Mouse (Mus musculus): ENCODE measurements at regions not wholly inside any gene's neighbourhood (a gene's known extent, or its start where the extent isn't known, plus 50 kb on each side); places are given as distances from the start of the nearest gene placed in this dataset.

GRCm38 (mm10) chr15:86794716-86795115, 580.5 kb downstream of the Tbc1d22a start:
- no peaks in the 10 kb centered on the region for H3K36me3 ChIP-seq (ENCODE audit: control insufficient read depth, insufficient read depth, low read length)
- no peak overlapping the region for H3K27ac ChIP-seq (ENCODE audit: control insufficient read depth, insufficient read depth, low read length)
- no peaks in the 10 kb centered on the region for H3K4me1 ChIP-seq (replicated peaks; ENCODE audit: control insufficient read depth, insufficient read depth, low read length)
- no peaks in the 10 kb centered on the region for H3K27me3 ChIP-seq (ENCODE audit: control insufficient read depth, insufficient read depth, low read length)
- no peak overlapping the region for H3K4me3 ChIP-seq (ENCODE audit: control insufficient read depth, insufficient read depth, low read length)
- TF ChIP-seq CTCF (IDR thresholded peaks at IDR 0.05; ENCODE audit: borderline replicate concordance, control insufficient read depth, extremely low read depth, insufficient read depth, low read length, poor library complexity) (no peak), POLR2A (IDR thresholded peaks at IDR 0.05; ENCODE audit: control insufficient read depth, extremely low read depth, insufficient read depth, low read length, poor library complexity) (no peak)
- 83% methylated on average over 3 of the region's 3 CpGs for WGBS
- no peak for DNase-seq

DNA sequence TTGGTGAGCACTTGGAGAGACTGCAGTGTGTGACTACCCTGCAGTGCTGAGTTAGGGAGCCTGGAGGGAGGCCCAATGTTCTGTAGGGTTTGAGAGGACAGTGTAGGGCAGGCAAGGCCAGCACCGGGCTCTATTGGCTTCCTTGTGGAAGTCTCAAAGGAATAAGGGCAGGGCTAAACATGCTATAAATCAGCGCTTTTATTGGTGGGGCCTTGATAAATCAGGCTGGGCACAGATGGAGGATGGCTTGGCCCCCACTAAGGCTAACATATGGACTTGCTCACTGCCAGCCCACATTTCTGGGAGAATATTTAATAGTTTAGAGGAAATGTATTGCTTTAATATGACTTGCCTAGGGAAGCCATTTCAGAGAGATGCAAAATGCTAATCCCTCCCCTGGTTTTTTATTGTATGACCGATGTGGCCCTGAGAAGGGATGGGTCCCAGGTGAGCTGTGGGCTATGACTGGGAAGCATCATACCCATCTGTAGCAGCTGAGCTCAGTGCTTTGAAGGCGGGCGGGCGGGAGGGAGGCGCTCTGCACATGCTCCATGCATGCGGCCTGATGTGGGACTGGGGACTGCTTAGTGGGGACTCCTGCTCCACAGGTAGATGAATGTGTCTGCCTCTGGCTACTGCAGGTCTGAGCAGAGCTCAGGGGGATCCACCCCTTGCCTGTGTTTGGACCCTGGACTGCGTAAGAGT, 584.4 kb downstream of the Tbc1d22a start:
- no peaks in the 10 kb centered on the region for H3K36me3 ChIP-seq (ENCODE audit: control insufficient read depth, insufficient read depth, low read length)
- no peak overlapping the region for H3K4me3 ChIP-seq (ENCODE audit: control insufficient read depth, insufficient read depth, low read length)
- H3K4me1 ChIP-seq (replicated peaks; ENCODE audit: control insufficient read depth, insufficient read depth, low read length), result no peaks in the 10 kb centered on the region
- no peak for DNase-seq
- no peak for TF ChIP-seq CTCF (IDR thresholded peaks at IDR 0.05; ENCODE audit: borderline replicate concordance, control insufficient read depth, extremely low read depth, insufficient read depth, low read length, poor library complexity)
- no peak for TF ChIP-seq POLR2A (IDR thresholded peaks at IDR 0.05; ENCODE audit: control insufficient read depth, extremely low read depth, insufficient read depth, low read length, poor library complexity)
- WGBS, result 90% methylated on average over 9 of the region's 9 CpGs
- no peaks in the 10 kb centered on the region for H3K27me3 ChIP-seq (ENCODE audit: control insufficient read depth, insufficient read depth, low read length)
- no peak overlapping the region for H3K27ac ChIP-seq (ENCODE audit: control insufficient read depth, insufficient read depth, low read length)

GRCm38 (mm10) chr15:86807296-86808080, 593.2 kb downstream of the Tbc1d22a start:
- Histone ChIP-seq H3K27ac (ENCODE audit: control insufficient read depth, insufficient read depth, low read length) (no peak overlapping the region), H3K27me3 (ENCODE audit: control insufficient read depth, insufficient read depth, low read length) (no peaks in the 10 kb centered on the region), H3K4me1 (replicated peaks; ENCODE audit: control insufficient read depth, insufficient read depth, low read length) (no peaks in the 10 kb centered on the region), H3K36me3 (ENCODE audit: control insufficient read depth, insufficient read depth, low read length) (no peaks in the 10 kb centered on the region), H3K4me3 (ENCODE audit: control insufficient read depth, insufficient read depth, low read length) (no peak overlapping the region)
- TF ChIP-seq POLR2A (IDR thresholded peaks at IDR 0.05; ENCODE audit: control insufficient read depth, extremely low read depth, insufficient read depth, low read length, poor library complexity) (no peak), CTCF (IDR thresholded peaks at IDR 0.05; ENCODE audit: borderline replicate concordance, control insufficient read depth, extremely low read depth, insufficient read depth, low read length, poor library complexity) (no peak)
- DNase-seq, result no peak
- 85% methylated on average over 13 of the region's 13 CpGs for WGBS

- H3K4me3 ChIP-seq (ENCODE audit: control insufficient read depth, insufficient read depth, low read length), result no peak overlapping the region
- TF ChIP-seq POLR2A (IDR thresholded peaks at IDR 0.05; ENCODE audit: control insufficient read depth, extremely low read depth, insufficient read depth, low read length, poor library complexity), result no peak
- TF ChIP-seq CTCF (IDR thresholded peaks at IDR 0.05; ENCODE audit: borderline replicate concordance, control insufficient read depth, extremely low read depth, insufficient read depth, low read length, poor library complexity), result no peak
- H3K4me1 ChIP-seq (replicated peaks; ENCODE audit: control insufficient read depth, insufficient read depth, low read length), result no peaks in the 10 kb centered on the region
- no peak overlapping the region for H3K27ac ChIP-seq (ENCODE audit: control insufficient read depth, insufficient read depth, low read length)
- DNase-seq, result no peak
- no peaks in the 10 kb centered on the region for H3K36me3 ChIP-seq (ENCODE audit: control insufficient read depth, insufficient read depth, low read length)
- WGBS, result 80% methylated on average over 2 of the region's 2 CpGs
- H3K27me3 ChIP-seq (ENCODE audit: control insufficient read depth, insufficient read depth, low read length), result no peaks in the 10 kb centered on the region
Observed at GRCm38 (mm10) chr15:86811821-86812220, 597.6 kb downstream of the Tbc1d22a start.

GRCm38 (mm10) chr15:86814808-86815421, 600.7 kb downstream of the Tbc1d22a start:
- Histone ChIP-seq H3K36me3 (ENCODE audit: control insufficient read depth, insufficient read depth, low read length) (no peaks in the 10 kb centered on the region), H3K4me3 (ENCODE audit: control insufficient read depth, insufficient read depth, low read length) (no peak overlapping the region), H3K4me1 (replicated peaks; ENCODE audit: control insufficient read depth, insufficient read depth, low read length) (no peaks in the 10 kb centered on the region), H3K27me3 (ENCODE audit: control insufficient read depth, insufficient read depth, low read length) (no peaks in the 10 kb centered on the region), H3K27ac (ENCODE audit: control insufficient read depth, insufficient read depth, low read length) (no peak overlapping the region)
- TF ChIP-seq CTCF (IDR thresholded peaks at IDR 0.05; ENCODE audit: borderline replicate concordance, control insufficient read depth, extremely low read depth, insufficient read depth, low read length, poor library complexity) (no peak), POLR2A (IDR thresholded peaks at IDR 0.05; ENCODE audit: control insufficient read depth, extremely low read depth, insufficient read depth, low read length, poor library complexity) (no peak)
- no peak for DNase-seq
- 70% methylated on average over 8 of the region's 8 CpGs for WGBS

DNA sequence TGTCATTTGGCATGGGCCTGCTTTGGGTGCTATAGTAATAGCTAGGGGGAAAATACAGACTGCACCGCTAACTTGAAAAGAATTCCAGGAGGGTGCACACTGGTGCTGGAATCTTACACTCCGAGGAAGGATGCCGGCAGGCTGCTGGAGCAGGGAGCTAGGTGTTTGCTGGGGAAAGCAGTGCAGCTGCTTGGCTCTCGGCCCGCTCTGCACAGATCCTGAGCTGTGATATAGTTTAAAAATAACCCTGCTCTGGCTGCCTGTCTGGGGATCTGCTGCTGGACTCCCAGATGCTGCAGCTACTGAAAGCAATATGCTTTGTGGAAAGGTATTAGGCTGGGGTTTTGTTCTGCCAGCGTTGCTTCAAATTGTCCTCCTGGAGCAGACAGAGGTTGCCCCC, 621.7 kb downstream of the Tbc1d22a start:
- H3K36me3 ChIP-seq (ENCODE audit: control insufficient read depth, insufficient read depth, low read length), result no peaks in the 10 kb centered on the region
- no peak for TF ChIP-seq POLR2A (IDR thresholded peaks at IDR 0.05; ENCODE audit: control insufficient read depth, extremely low read depth, insufficient read depth, low read length, poor library complexity)
- no peak for TF ChIP-seq CTCF (IDR thresholded peaks at IDR 0.05; ENCODE audit: borderline replicate concordance, control insufficient read depth, extremely low read depth, insufficient read depth, low read length, poor library complexity)
- H3K4me3 ChIP-seq (ENCODE audit: control insufficient read depth, insufficient read depth, low read length), result no peak overlapping the region
- H3K4me1 ChIP-seq (replicated peaks; ENCODE audit: control insufficient read depth, insufficient read depth, low read length), result no peaks in the 10 kb centered on the region
- H3K27me3 ChIP-seq (ENCODE audit: control insufficient read depth, insufficient read depth, low read length), result no peaks in the 10 kb centered on the region
- 73% methylated on average over 6 of the region's 6 CpGs for whole genome bisulfite sequencing
- H3K27ac ChIP-seq (ENCODE audit: control insufficient read depth, insufficient read depth, low read length), result no peak overlapping the region
- no peak for DNase-seq

All from thymus, adult 2 months (tissue).